Mouse (Mus musculus): ENCODE measurements around the gene Cblc. TPM values are rescaled to one million over a fixed set of nuclear protein-coding genes. Genes with fewer than 3 reads are reported as not detected.
A peak's percentile ranks its signal among the peaks of the same experiment; 100 is the strongest.

Gene Cblc
- polyA plus RNA-seq, 1 experiment: not detected

DNA sequence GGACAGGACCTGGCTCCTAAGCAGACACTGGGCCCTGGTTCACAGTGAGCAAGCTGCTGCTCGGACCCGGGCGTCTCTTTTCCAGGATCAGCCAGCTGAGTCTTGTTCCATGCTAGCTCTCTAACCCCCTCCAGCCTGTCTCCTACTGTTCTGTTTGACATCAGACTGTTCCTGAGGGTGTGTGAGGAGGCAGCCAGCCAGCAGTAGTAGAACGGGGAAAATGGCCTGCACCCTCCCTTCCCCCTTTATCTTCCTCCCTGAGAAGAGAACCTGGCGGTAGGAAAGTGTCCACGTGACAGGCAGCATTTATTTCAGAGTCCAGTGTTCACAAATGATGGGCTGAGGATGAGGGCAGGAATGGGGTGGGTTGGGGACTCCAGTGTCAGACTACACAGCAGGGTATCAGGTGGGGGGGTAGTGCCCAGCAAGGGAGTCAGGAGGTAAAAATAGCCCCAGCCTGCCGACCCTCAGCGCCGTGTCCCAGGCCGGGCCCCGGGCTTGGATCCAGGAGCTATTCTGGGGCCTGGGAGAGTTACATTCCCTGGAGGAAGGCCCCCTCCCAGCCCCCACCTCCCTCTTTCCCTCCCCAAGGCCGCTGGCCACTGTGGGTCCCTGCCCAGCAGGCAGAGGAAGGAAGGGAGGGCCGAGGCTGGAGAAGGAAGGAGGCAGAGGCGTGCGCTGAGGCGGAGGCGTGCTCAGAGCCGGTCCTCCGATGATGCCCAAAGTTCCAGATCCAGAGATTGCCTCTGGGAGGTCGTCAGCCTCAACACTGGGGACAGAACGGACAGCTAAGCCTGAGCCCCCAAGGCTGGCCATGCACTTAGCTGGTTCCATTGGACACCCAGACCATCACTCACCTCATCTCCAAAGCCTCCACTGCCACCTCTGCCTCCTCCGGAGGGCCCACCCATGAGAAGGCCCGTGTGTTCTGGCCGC is 40.5 kb downstream of the Cblc start:
- Histone ChIP-seq H3K4me1 (ENCODE audit: control insufficient read depth, insufficient read depth, low read length) (no peaks in the 10 kb centered on the region), H3K27ac (ENCODE audit: insufficient read depth, low read length) (no peak overlapping the region), H3K4me3 (ENCODE audit: insufficient read depth, low read length) (no peak overlapping the region)
- TF ChIP-seq CTCF (IDR thresholded peaks at IDR 0.05; ENCODE audit: borderline replicate concordance, insufficient read depth, low read length) (no peak), POLR2A (IDR thresholded peaks at IDR 0.05; ENCODE audit: low read depth, low read length) (no peak)

DNA sequence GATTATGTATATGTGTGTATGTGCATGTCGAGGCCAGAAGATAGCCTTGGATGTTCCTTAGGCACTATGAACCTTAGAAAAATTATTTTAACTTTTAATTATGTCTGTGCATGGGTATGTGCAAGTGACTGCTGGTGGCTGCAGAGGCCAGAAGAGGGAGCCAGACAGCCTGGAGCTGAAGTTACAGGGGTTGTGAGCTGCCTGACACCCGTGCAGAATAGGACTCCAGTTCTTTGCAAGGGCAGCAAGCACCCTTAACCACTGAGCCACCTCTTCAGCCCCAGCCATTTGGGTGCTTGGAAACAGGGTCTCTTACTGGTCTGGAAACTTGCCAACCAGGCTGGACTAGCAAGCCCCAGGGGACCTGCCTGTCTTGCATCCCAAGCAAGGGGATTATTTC is 41.6 kb downstream of the Cblc start:
- no peak overlapping the region for H3K27ac ChIP-seq (ENCODE audit: insufficient read depth, low read length)
- H3K4me1 ChIP-seq (ENCODE audit: control insufficient read depth, insufficient read depth, low read length): no peaks in the 10 kb centered on the region; the same call in 1 of the 2 replicates
- no peak overlapping the region for H3K4me3 ChIP-seq (ENCODE audit: insufficient read depth, low read length)
- no peak for TF ChIP-seq CTCF (IDR thresholded peaks at IDR 0.05; ENCODE audit: borderline replicate concordance, insufficient read depth, low read length)
- TF ChIP-seq POLR2A (IDR thresholded peaks at IDR 0.05; ENCODE audit: low read depth, low read length): no peak

DNA sequence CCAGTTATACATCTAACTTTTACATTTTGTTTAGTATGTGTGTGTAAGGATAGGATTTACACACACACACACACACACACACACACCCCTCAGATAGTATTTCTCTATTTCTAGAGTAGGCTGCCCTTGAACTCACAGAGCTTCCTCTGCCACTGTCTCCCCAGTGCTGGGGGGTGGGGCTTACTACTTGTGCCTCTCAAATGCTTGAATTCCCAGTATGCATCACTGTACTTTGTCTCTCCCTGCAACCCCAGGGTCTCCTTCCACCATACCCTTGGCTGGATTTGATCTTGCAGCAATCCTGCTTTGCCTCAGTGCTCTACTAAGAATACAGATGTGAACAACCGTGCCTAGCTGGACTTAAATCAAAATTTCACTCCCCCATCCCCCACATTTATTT is 42.5 kb downstream of the Cblc start:
- H3K4me3 ChIP-seq (ENCODE audit: insufficient read depth, low read length): no peak overlapping the region
- H3K4me1 ChIP-seq (ENCODE audit: control insufficient read depth, insufficient read depth, low read length): no peaks in the 10 kb centered on the region; the same call in 1 of the 2 replicates
- TF ChIP-seq CTCF (IDR thresholded peaks at IDR 0.05; ENCODE audit: borderline replicate concordance, insufficient read depth, low read length) (no peak), POLR2A (IDR thresholded peaks at IDR 0.05; ENCODE audit: low read depth, low read length) (no peak)
- H3K27ac ChIP-seq (ENCODE audit: insufficient read depth, low read length): no peak overlapping the region

DNA sequence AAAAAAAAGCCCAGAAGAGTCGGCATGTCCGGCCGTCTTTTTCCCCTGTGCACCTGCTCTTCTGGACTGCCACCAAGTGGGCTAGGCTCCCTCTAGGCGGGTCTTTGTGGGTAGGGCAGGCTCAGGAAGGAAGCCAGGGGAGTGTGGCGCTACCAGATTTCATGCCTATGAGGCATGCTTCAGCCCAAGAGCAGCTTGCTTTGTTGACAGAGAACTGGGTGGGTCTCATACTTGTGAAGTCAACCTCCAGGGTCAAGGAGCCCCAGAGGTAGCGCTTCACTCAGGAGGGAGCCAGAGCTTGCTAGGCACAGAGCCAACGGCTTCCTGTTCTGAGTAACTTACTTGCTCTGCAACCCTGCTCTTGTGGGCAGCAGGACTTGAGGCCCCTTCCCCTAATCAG is 43.0 kb downstream of the Cblc start:
- Histone ChIP-seq H3K4me3 (ENCODE audit: insufficient read depth, low read length) (no peak overlapping the region), H3K27ac (ENCODE audit: insufficient read depth, low read length) (no peak overlapping the region), H3K4me1 (ENCODE audit: control insufficient read depth, insufficient read depth, low read length) (no peaks in the 10 kb centered on the region; the same call in 1 of the 2 replicates)
- TF ChIP-seq POLR2A (IDR thresholded peaks at IDR 0.05; ENCODE audit: low read depth, low read length) (no peak), CTCF (IDR thresholded peaks at IDR 0.05; ENCODE audit: borderline replicate concordance, insufficient read depth, low read length) (no peak)

DNA sequence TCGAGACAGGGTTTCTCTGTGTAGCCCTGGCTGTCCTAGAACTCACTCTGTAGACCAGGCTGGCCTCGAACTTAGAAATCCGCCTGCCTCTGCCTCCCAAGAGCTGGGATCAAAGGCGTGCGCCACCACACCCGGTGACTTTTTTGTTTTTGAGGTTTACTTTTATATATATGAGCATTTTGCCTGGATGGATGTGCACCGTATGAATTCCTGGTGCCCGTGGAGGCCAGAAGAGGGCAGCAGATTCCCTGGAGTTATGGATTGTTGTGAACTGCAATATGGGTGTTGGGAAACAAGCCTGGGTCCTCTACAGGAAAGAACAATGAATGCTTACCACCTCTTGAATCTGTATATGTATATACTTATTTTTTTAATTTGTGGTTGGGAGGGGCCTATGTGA is 44.0 kb downstream of the Cblc start:
- TF ChIP-seq POLR2A (IDR thresholded peaks at IDR 0.05; ENCODE audit: low read depth, low read length) (no peak), CTCF (IDR thresholded peaks at IDR 0.05; ENCODE audit: borderline replicate concordance, insufficient read depth, low read length) (peak; percentile 29; the same call in 1 of the 2 replicates)
- Histone ChIP-seq H3K4me3 (ENCODE audit: insufficient read depth, low read length) (no peak overlapping the region), H3K27ac (ENCODE audit: insufficient read depth, low read length) (no peak overlapping the region), H3K4me1 (ENCODE audit: control insufficient read depth, insufficient read depth, low read length) (no peaks in the 10 kb centered on the region; the same call in 1 of the 2 replicates)

DNA sequence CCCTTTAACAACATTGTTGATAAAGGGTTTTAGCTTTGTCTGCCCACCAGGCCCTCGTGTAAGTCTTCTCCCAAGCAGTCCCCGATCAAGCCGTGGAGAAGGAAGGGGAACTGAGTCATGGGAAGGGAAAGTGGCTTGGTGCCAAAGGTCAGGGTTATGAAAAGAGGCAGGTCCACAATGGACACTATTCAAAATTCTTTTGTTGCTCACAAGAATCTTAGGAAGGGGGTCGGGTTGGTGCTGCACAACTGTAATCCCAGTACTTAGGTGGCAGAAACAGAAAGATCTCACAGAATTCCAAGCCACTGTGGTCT is 45.6 kb downstream of the Cblc start:
- Histone ChIP-seq H3K27ac (ENCODE audit: insufficient read depth, low read length) (no peak overlapping the region), H3K4me3 (ENCODE audit: insufficient read depth, low read length) (no peak overlapping the region), H3K4me1 (ENCODE audit: control insufficient read depth, insufficient read depth, low read length) (no peaks in the 10 kb centered on the region; the same call in 1 of the 2 replicates)
- TF ChIP-seq POLR2A (IDR thresholded peaks at IDR 0.05; ENCODE audit: low read depth, low read length): no peak
- TF ChIP-seq CTCF (IDR thresholded peaks at IDR 0.05; ENCODE audit: borderline replicate concordance, insufficient read depth, low read length): no peak

DNA sequence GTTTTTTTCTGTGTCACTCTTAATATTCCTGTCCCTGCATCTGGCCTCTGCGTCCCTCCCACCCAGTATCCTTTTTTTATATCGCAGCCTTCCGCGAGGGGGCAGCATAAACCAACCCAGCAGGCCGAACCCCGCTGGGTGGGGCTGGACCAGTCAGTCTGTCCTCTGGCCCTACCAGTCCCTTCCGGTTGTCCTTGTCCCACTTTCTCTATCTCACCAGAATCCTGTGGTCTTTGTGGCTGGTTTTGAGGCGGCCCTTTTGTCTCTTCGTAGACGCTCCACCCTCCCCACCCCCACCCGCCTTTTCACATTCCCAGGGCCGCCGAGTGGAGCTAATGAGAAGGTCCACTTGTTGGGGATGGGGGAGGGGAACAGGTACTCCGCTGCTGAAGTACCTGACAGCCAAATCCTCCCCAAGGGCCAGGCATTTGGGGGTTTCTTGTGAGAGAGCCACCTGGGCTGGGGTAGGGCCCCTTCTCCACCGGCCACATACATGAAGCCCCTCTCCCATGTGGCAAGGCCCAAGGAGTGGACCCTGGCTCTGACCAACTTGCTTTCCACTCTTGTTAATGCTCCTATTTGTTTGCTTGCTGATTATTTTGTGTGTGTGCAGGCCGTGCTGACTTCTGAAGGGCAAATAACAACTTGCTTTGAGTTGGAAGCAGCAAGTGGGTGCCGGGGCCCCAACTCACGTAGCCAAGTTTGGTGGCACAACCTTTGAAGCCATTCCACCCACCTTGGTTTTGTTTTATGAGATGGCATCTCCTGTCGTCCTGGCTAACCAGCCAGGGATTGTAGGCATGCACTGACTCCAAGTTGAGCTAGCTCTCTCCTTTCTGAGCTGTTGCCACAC is 46.2 kb downstream of the Cblc start, which contains the start of gene Nectin2:
TSS of gene Nectin2 (minus strand) at position 267 of the 853 bp plus-strand sequence.
- no peaks in the 10 kb centered on the region; the same call in 1 of the 2 replicates for H3K4me1 ChIP-seq (ENCODE audit: control insufficient read depth, insufficient read depth, low read length)
- TF ChIP-seq POLR2A (IDR thresholded peaks at IDR 0.05; ENCODE audit: low read depth, low read length) (peak; percentile 55; the same call in 1 of the 2 replicates), CTCF (IDR thresholded peaks at IDR 0.05; ENCODE audit: borderline replicate concordance, insufficient read depth, low read length) (peak; percentile 45; the same call in 1 of the 2 replicates)
- H3K27ac ChIP-seq (ENCODE audit: insufficient read depth, low read length): 0 out of 2 replicates have a peak within 1 kb of the TSS, but pooled peaks have one; percentile 25
- peak within 1 kb of the TSS; percentile 87 for H3K4me3 ChIP-seq (ENCODE audit: insufficient read depth, low read length)

DNA sequence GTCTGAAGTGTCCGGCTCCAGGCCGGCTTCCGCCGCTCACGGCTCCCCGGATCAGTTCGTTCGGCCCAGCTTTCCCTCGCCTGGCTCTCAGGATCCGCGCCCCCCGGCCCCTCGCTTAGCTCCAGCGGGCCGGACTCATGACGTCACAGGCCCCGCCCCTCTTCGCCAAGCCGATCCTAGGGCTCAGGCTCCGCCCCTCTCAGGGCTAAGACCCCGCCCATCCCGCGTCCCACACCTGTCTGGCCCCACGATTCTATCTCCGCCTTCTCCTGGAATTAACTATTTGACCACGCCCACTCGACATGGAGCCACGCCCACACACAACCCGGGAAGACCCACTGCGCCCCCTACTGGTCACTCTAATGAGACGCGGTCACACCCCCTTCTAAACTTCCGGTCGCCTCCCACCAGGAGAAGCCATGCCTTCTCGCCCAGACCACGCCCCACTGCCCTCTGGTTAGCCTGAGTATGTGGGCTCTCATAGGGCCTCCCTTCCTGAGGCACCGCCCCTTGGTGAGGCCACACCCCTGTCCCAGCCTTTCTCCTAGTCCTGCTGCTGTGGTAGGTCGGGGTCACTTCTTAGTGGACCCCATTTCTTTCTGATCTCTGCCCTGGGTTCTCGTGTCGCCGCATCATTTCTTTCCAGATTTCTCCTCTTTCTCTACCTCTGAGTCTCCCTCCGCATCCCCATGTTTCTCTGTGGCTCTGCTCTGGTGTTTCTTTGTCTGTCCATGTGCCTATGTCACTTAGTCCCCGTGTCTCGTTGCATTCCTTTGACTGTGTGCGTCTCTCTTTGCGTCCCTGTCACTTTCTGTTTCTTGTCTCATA is 47.0 kb downstream of the Cblc start:
- TF ChIP-seq POLR2A (IDR thresholded peaks at IDR 0.05; ENCODE audit: low read depth, low read length) (peak; percentile 64), CTCF (IDR thresholded peaks at IDR 0.05; ENCODE audit: borderline replicate concordance, insufficient read depth, low read length) (peak; percentile 55; the same call in 1 of the 2 replicates)
- Histone ChIP-seq H3K4me1 (ENCODE audit: control insufficient read depth, insufficient read depth, low read length) (no peaks in the 10 kb centered on the region; the same call in 1 of the 2 replicates), H3K4me3 (ENCODE audit: insufficient read depth, low read length) (peak overlapping the region; percentile 87), H3K27ac (ENCODE audit: insufficient read depth, low read length) (0 out of 2 replicates have a peak overlapping the region, but pooled peaks have one; percentile 68)

Data from embryonic fibroblast, embryonic 13.5 days (primary cell).